Mouse (Mus musculus): Measurements from ENCODE around the gene Lpcat3.
"Not testable (repeated sequence)": the region's sequence is repeated elsewhere in the genome, so short reads cannot be mapped to it uniquely, and the experiment has no call there.

Lpcat3 gene

GRCm38 (mm10) chr6:124678769-124679168 is 15.9 kb downstream of the Lpcat3 start:
- DNase-seq (ENCODE audit: low read depth), result no peak

DNA sequence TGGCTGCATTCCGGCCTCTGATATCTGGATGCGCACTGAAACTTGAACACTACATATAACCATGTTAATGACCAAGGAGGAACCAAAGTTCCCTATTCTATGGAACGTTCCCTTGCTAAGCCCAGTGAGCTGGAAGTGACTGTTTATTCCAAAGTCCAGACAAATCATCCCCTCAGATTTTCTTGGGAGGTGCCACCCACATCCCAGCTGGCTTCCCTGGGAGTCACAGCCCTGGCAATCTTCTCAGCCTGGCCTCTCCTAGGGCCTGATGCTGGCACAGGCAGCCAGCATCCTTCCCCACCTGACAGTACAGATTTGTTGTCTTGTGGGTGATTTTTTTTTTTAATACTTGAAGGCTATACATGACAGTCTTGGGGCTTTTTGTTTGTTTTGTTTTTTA is 16.7 kb downstream of the Lpcat3 start:
- no peak for DNase-seq (ENCODE audit: low read depth)

GRCm38 (mm10) chr6:124682291-124682690 is 19.5 kb downstream of the Lpcat3 start:
- DNase-seq (ENCODE audit: low read depth), result not testable (repeated sequence)

- peak; percentile 54 for DNase-seq (ENCODE audit: low read depth)
Measured at GRCm38 (mm10) chr6:124683591-124684417, 21.0 kb downstream of the Lpcat3 start.

- DNase-seq (ENCODE audit: low read depth), result no peak
Measured at GRCm38 (mm10) chr6:124685606-124686386, 23.0 kb downstream of the Lpcat3 start.

- not testable (repeated sequence) for DNase-seq (ENCODE audit: low read depth)
Measured at GRCm38 (mm10) chr6:124686644-124687043, 23.8 kb downstream of the Lpcat3 start.

- no peak for DNase-seq (ENCODE audit: low read depth)
Measured at GRCm38 (mm10) chr6:124688151-124688758, 25.4 kb downstream of the Lpcat3 start.

DNA sequence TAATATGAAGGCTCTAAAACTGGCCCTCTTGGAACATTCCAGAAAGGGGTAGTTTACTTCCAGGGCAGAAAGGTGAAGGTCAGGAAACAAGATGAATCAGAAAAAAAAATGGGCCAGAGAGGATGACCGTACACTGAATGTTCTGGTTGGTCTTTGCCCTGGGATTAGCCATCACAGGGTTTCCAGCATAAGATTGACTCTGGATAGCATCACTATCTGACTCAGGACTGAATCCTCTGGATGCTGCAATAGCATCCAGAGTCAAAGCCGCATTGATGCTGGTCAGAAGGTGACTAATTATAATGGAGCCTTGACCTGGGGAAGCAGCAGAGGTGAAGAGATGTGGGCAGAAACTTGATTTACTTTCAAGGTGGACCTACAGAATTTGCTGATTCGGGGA is 26.2 kb downstream of the Lpcat3 start:
- no peak for DNase-seq (ENCODE audit: low read depth)

GRCm38 (mm10) chr6:124690517-124690916 is 27.7 kb downstream of the Lpcat3 start:
- no peak for DNase-seq (ENCODE audit: low read depth)

DNA sequence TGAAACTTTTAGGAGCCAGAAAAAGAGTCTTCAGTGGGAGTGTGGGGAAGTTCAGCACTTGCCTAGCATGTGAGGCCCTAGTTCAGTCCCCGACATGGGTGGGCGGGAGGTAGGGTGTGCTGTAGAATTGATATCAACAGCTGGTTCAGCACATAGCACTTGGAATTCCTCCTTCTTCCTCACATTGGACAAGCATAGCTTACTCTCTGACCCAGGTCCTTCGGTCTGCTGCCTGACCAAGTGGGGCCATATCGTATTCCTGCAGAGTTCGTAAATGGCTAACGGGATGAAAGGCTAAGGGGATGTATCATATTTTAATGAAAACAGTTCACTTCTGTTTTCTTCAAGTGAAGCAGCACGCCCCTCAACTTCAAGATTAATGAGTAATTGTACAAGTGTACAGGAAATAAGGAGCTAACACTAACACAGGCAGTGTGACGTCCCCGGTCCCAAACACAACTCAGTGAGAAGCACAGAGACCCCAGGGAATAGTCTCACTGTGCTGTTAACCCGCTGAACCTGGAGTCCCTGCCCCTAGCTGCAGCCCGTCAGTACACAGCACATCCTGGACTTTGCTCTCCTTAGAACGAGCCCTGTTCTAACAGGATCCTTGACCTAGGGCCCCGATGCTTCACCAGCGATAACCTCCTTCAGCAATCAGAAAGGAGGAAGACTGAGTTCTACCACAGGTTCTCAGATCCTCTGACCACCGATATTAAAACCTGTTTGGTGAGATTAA is 30.6 kb downstream of the Lpcat3 start:
- DNase-seq (ENCODE audit: low read depth), result no peak

GRCm38 (mm10) chr6:124694166-124694955 is 31.5 kb downstream of the Lpcat3 start:
- no peak for DNase-seq (ENCODE audit: low read depth)

GRCm38 (mm10) chr6:124696441-124697150 is 33.8 kb downstream of the Lpcat3 start:
- DNase-seq (ENCODE audit: low read depth), result no peak

DNA sequence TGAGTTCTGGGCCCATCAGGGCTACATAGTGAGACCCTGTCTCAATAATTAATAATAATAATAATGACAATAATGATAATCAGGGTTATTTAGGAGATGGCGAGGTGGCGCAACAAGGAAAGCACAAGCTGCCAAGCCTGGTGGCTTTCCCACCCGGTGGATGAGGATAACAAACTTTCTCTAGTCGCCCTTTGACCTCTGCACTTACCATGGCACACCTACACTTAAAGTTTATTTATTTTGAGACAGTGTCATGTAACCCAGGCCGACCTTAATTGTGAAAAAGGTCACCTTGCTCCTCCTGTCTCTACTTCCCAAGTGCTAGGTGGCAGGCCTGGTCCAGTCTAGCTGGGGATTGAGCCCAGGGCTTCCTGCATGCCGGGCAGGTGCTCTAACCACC is 35.9 kb downstream of the Lpcat3 start:
- DNase-seq (ENCODE audit: low read depth), result no peak

DNA sequence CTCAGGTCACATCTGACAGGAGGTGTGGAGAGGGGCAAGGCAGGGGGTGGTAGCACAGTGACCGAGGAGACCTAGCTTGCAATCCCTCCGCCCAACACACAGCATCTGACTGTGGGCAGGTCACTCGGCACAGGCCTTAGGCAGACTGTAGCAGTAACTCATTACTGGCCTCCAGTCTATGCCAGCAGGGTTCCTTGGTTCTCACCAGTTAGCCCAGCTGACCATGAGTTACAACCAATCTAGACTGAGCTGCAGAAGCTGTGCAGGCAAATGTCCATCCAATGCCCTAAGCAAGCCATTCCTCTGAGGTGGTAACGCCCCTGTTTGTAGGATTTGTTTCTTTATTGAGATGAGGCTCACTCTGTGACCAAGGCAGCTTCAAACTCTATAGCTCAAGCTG is 36.5 kb downstream of the Lpcat3 start:
- DNase-seq (ENCODE audit: low read depth), result no peak

GRCm38 (mm10) chr6:124699962-124700610 is 37.3 kb downstream of the Lpcat3 start:
- DNase-seq (ENCODE audit: low read depth), result peak; percentile 87

GRCm38 (mm10) chr6:124701338-124701737 is 38.5 kb downstream of the Lpcat3 start:
- DNase-seq (ENCODE audit: low read depth), result no peak

GRCm38 (mm10) chr6:124702102-124702783 is 39.4 kb downstream of the Lpcat3 start:
- DNase-seq (ENCODE audit: low read depth), result no peak

DNA sequence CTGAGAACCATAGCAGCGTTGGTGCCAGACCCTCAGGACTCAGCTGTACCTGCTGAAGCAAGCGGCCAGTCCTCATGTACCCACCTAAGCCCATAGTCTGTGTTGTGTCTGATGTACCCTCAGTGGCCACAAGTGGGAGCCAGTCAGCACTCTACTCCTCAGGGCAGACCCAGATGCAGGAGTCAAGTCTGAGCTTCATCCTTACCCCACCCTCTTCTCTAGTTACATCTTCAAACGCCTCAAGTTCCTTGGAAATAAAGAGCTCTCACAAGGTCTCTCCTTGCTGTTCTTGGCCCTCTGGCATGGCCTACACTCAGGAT is 39.9 kb downstream of the Lpcat3 start:
- no peak for DNase-seq (ENCODE audit: low read depth)

GRCm38 (mm10) chr6:124703789-124704188 is 41.0 kb downstream of the Lpcat3 start:
- no peak for DNase-seq (ENCODE audit: low read depth)

- no peak for DNase-seq (ENCODE audit: low read depth)
Measured at GRCm38 (mm10) chr6:124704417-124704816, 41.6 kb downstream of the Lpcat3 start.

All from fibroblast of lung, adult 2 months (primary cell).